12 mouse cellular contexts compared by ENCODE assay signal in the genomic region with DNA sequence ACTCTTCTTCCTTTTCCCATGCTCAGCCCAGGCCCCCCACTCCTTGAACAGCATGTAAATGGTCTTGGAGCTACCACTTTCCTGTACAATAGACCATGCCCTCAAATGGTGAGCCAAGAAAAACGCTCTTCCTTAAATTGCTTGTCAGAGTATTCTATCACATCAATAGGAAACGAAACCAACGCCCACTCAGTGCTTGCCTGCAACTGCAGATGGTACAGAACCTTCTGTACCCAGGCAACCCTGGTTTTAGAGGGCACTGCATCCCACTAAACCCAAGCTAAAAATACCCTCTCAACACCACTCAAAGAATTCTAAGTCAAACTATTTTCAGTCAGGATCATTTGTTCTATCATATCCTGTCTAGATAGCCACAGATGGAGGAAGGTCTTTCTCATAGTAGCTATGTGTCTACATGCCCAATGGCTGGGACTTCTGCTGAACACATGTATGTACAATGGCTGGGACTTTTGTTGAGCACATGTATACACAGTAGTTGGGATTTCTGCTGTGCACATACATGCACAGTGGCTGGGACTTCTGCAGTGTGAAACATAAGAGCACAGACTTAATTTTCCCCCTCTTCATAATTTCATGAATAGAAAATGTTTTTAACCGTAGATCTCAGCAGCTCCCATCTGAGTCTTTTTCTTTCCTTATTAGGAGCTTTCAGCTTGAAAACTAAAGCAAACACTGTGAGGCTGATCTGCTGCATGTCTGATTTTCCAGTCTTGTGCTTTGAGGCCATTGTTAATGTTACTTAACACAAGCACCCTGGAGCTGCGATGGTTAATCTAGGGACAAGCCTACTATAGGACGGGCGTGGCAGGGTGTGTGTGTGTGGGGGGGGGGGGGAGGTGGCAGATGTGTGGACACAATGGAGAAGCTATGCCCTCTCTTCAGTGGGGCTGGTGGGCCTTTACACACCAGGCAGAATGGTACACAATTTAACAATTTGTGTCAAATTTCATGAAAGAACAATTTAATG. TPM values are rescaled to one million over a fixed set of nuclear protein-coding genes. Genes with fewer than 3 reads are reported as not detected.
DNase-seq lines count a peak whose midpoint lies in the region; ATAC-seq and TF ChIP-seq lines count a peak whose summit lies in the region.
"Had no signal": no experiment of that assay in that cellular context is flagged by ENCODE, and none has a peak within 500 bp of the region (broad histone marks: within the 10 kb centered on the region; RNA-seq: fewer than 3 reads in every experiment).

No protein-coding gene starts in this region.

- no peak overlapping the region for H3K4me2 ChIP-seq in heart, postnatal 0 days (ENCODE audit: low read depth, low read length)
- H3K4me2 ChIP-seq: lung, embryonic 15.5 days had no signal

- H3K4me3 ChIP-seq in layer of hippocampus, adult 2 months = no peak overlapping the region
- no peak overlapping the region for H3K4me3 ChIP-seq in heart, postnatal 0 days (ENCODE audit: low read depth, low read length)
- H3K4me3 ChIP-seq in cerebellum, adult 2 months (replicated peaks; ENCODE audit: insufficient read depth, low read depth, low read length) = no peak overlapping the region
- H3K4me3 ChIP-seq: forebrain, embryonic 10.5 days; lung, embryonic 15.5 days had no signal

- no peaks in the 10 kb centered on the region for H3K9me3 ChIP-seq in heart, postnatal 0 days (replicated peaks; ENCODE audit: control insufficient read depth, low read length)
- H3K9me3 ChIP-seq: forebrain, embryonic 10.5 days; lung, embryonic 15.5 days had no signal

- ATAC-seq in heart, postnatal 0 days (ENCODE audit: insufficient read depth, low read depth) = peak; percentile 75
- ATAC-seq in erythroid progenitor cell, adult 5-6 weeks (replicated peaks; ENCODE audit: low FRiP score, poor library complexity, severe bottlenecking) = no peak

- no peak for TF ChIP-seq EP300 in heart, postnatal 0 days (IDR thresholded peaks at IDR 0.05; ENCODE audit: low read depth)

- no peaks in the 10 kb centered on the region for H3K36me3 ChIP-seq in heart, postnatal 0 days (replicated peaks; ENCODE audit: control insufficient read depth, insufficient read depth, low read length)
- H3K36me3 ChIP-seq: forebrain, embryonic 10.5 days; lung, embryonic 15.5 days had no signal

- peaks cover 15% of the 10 kb centered on the region for H3K4me1 ChIP-seq in heart, postnatal 0 days (ENCODE audit: control insufficient read depth, insufficient read depth)
- H3K4me1 ChIP-seq in cerebellum, adult 2 months (ENCODE audit: control insufficient read depth, insufficient read depth, low read length) = no peaks in the 10 kb centered on the region
- H3K4me1 ChIP-seq: lung, embryonic 15.5 days had no signal

- 52% methylated on average over 7 of the region's 7 CpGs for WGBS in heart, postnatal 0 days
- 73% methylated on average over 7 of the region's 7 CpGs for WGBS in cerebellum, adult 2 months

- no peak overlapping the region for H3K9ac ChIP-seq in heart, postnatal 0 days (replicated peaks; ENCODE audit: low read depth, low read length)
- H3K9ac ChIP-seq: lung, embryonic 15.5 days had no signal

- DNase-seq in layer of hippocampus, adult 2 months (ENCODE audit: low spot score in 2 of 2) = no peak
- DNase-seq in layer of hippocampus, adult 9-10 months (ENCODE audit: low spot score) = no peak
- DNase-seq in thymus, postnatal 25 days = peak; percentile 24
- no peak for DNase-seq in thymus, postnatal 0 days (ENCODE audit: low spot score)
- DNase-seq in heart, postnatal 0 days (ENCODE audit: low spot score) = peak; percentile 27
- peak; percentile 15 to 22 for DNase-seq in thymus, postnatal 36 days
- no peak for DNase-seq in cerebellum, adult 2 months
- DNase-seq: cerebellum, adult 11 months had no signal

- no peak for TF ChIP-seq CTCF in layer of hippocampus, adult 2 months (conservative IDR thresholded peaks at IDR 0.05)
- no peak for TF ChIP-seq CTCF in heart, postnatal 0 days (IDR thresholded peaks at IDR 0.05; ENCODE audit: low read depth)
- no peak for TF ChIP-seq CTCF in cerebellum, adult 2 months (IDR thresholded peaks at IDR 0.05; ENCODE audit: borderline replicate concordance, insufficient read depth, low read depth, low read length)

- H3K27me3 ChIP-seq in heart, postnatal 0 days (ENCODE audit: control insufficient read depth, insufficient read depth, low read length) = no peaks in the 10 kb centered on the region
- no peaks in the 10 kb centered on the region for H3K27me3 ChIP-seq in cerebellum, adult 2 months (ENCODE audit: control insufficient read depth, insufficient read depth, low read length)
- H3K27me3 ChIP-seq: lung, embryonic 15.5 days had no signal

- H3K27ac ChIP-seq in layer of hippocampus, adult 2 months = 0 out of 2 replicates have a peak overlapping the region, but pooled peaks have one; percentile 8
- H3K27ac ChIP-seq in heart, postnatal 0 days (ENCODE audit: low read depth) = peak overlapping the region; percentile 48
- no peak overlapping the region for H3K27ac ChIP-seq in cerebellum, adult 2 months (ENCODE audit: insufficient read depth, low read length)
- H3K27ac ChIP-seq: forebrain, embryonic 10.5 days; kidney, postnatal 0 days; lung, embryonic 15.5 days had no signal

- no peak for TF ChIP-seq POLR2A in cerebellum, adult 2 months (IDR thresholded peaks at IDR 0.05; ENCODE audit: borderline replicate concordance, insufficient read depth, low read length)

RNA-seq across cellular contexts. Expression of a gene that starts 7.8 kb away (rescaled TPM):
- 1 to 10 TPM; 1.6 TPM for total RNA-seq in layer of hippocampus, adult 2 months (2021)
- polyA plus RNA-seq in thymus, postnatal 0 days (2015; fragmentation: Nextera tagmentation; extraction: Ambion mirVana) = 3.6 and 3.7 TPM in 2 replicates
- total RNA-seq in heart, postnatal 0 days (2014; rRNA removed; ENCODE audit: low replicate concordance) = 6.7 and 13.2 TPM in 2 replicates
- 3.7 and 4.0 TPM in 2 replicates for polyA plus RNA-seq in heart, postnatal 0 days (2015; fragmentation: Nextera tagmentation; extraction: Ambion mirVana)
- not detected in 2 replicates for total RNA-seq in erythroid progenitor cell, adult 5-6 weeks (2015; ENCODE audit: low replicate concordance)
- total RNA-seq in erythroid progenitor cell, adult 5-6 weeks (2017; ENCODE audit: low replicate concordance) = 0.51 TPM in 1 of 2 replicates, not detected in the other
- polyA plus RNA-seq in cerebellum, adult 2 months (2012; rRNA removed) = 1.9 and 2.1 TPM in 2 replicates

Comparison
In these comparisons a context has a peak if more than half of its experiments do, and no peak if none do; other contexts are left out.
1. DNase-seq: peak in thymus, postnatal 25 days (single experiment), heart, postnatal 0 days (single experiment) and thymus, postnatal 36 days (2 of 2); none in layer of hippocampus, adult 2 months (0 of 2), layer of hippocampus, adult 9-10 months (single experiment), thymus, postnatal 0 days (single experiment) and cerebellum, adult 2 months (0 of 2).